Comparison of ENCODE assay signal across 10 mouse cellular contexts in the genomic region with DNA sequence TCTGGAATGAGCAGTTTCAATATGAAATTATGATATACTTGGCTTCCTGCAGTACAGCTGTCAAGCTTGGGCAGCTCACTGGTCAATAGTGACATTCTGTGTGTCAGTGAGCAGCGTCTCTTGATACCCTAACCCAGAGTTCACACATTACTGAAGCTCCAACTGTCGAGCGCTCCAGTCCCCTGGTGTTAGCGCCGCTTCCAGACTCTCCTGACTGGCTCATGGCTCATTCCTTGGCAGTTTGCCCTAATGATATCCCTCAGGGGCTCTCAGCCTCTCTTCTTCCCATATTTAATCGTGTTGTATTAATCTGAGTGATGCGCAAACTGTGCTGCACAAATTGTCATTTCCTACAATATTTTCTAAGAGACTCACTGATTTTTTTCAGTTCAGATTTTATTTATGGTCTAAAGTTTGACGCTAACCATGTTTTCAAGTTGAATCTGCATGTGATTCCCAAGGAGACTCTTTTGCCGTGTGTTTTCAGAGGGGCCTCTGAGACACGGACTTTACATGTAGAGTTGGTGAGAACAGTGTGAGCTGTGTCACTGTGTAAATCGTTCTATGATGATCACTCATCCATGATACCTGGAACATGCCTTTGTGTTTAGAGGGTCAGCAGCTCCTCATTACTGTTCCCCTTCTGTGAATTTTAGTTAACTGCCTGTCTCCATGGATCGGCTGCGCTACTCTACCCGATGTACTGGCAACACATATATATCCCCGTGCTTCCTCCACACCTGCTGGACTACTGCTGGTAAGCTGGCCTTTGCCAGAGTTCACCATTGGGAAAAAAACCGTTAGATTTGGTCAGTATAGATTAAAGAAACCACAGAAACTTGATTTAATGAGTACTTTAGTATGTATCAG.
DNase-seq lines count a peak whose midpoint lies in the region; ATAC-seq lines count a peak whose summit lies in the region.
"Had no signal": no experiment of that assay in that cellular context is flagged by ENCODE, and none has a peak within 500 bp of the region (broad histone marks: within the 10 kb centered on the region; RNA-seq: fewer than 3 reads in every experiment).

No protein-coding gene starts in this region.

- no peak overlapping the region for H3K27ac ChIP-seq in lung, embryonic 15.5 days
- H3K27ac ChIP-seq in forebrain, embryonic 14.5 days (ENCODE audit: low read depth, low read length) = peak overlapping the region; percentile 60
- H3K27ac ChIP-seq in hindbrain, embryonic 10.5 days = no peak overlapping the region
- H3K27ac ChIP-seq in intestine, embryonic 15.5 days = no peak overlapping the region
- H3K27ac ChIP-seq: stomach, embryonic 15.5 days had no signal

- DNase-seq in lung, postnatal 36 days = no peak
- DNase-seq in forebrain, embryonic 14.5 days (ENCODE audit: low spot score) = peak; percentile 92
- DNase-seq in hindbrain, embryonic 10.5 days (ENCODE audit: low spot score) = peak; percentile 7
- peak; percentile 53 for DNase-seq in retina, postnatal 7 days (ENCODE audit: low read depth, low spot score)
- no peak for DNase-seq in layer of hippocampus, adult 9-10 months (ENCODE audit: low spot score)

- H3K4me1 ChIP-seq in lung, embryonic 15.5 days = 0 out of 2 replicates have a peak, but pooled peaks cover 3% of the 10 kb centered on the region
- peaks cover 12% of the 10 kb centered on the region; the same call in 1 of the 2 replicates for H3K4me1 ChIP-seq in forebrain, embryonic 14.5 days (ENCODE audit: control insufficient read depth, insufficient read depth, low read length)
- H3K4me1 ChIP-seq in hindbrain, embryonic 10.5 days (replicated peaks) = no peaks in the 10 kb centered on the region
- no peaks in the 10 kb centered on the region for H3K4me1 ChIP-seq in intestine, embryonic 15.5 days (replicated peaks)

- H3K4me3 ChIP-seq in lung, embryonic 15.5 days = no peak overlapping the region
- no peak overlapping the region for H3K4me3 ChIP-seq in forebrain, embryonic 14.5 days (ENCODE audit: low read depth, low read length)
- no peak overlapping the region for H3K4me3 ChIP-seq in hindbrain, embryonic 10.5 days
- no peak overlapping the region for H3K4me3 ChIP-seq in intestine, embryonic 15.5 days (replicated peaks)
- H3K4me3 ChIP-seq: erythroblast, embryonic 14.5 days; stomach, embryonic 15.5 days had no signal

- no peaks in the 10 kb centered on the region for H3K36me3 ChIP-seq in lung, embryonic 15.5 days
- H3K36me3 ChIP-seq in forebrain, embryonic 14.5 days (ENCODE audit: control insufficient read depth, insufficient read depth, low read length) = no peaks in the 10 kb centered on the region
- H3K36me3 ChIP-seq in hindbrain, embryonic 10.5 days = no peaks in the 10 kb centered on the region
- no peaks in the 10 kb centered on the region for H3K36me3 ChIP-seq in intestine, embryonic 15.5 days
- H3K36me3 ChIP-seq: stomach, embryonic 15.5 days had no signal

- H3K4me2 ChIP-seq in lung, embryonic 15.5 days = no peak overlapping the region
- peak overlapping the region; percentile 29; the same call in 1 of the 2 replicates for H3K4me2 ChIP-seq in forebrain, embryonic 14.5 days (ENCODE audit: low read length)
- no peak overlapping the region for H3K4me2 ChIP-seq in intestine, embryonic 15.5 days (replicated peaks)
- H3K4me2 ChIP-seq: stomach, embryonic 15.5 days had no signal

- 0 out of 2 replicates have a peak, but pooled peaks have one; percentile 24 for ATAC-seq in lung, embryonic 15.5 days (ENCODE audit: borderline replicate concordance, extremely low read depth, low FRiP score, low TSS enrichment)
- peak; percentile 92 for ATAC-seq in forebrain, embryonic 14.5 days
- ATAC-seq in intestine, embryonic 15.5 days = no peak
- ATAC-seq in megakaryocyte-erythroid progenitor cell, adult 5-6 weeks (replicated peaks; ENCODE audit: low FRiP score, low TSS enrichment, poor library complexity, severe bottlenecking) = no peak

- no peaks in the 10 kb centered on the region for H3K27me3 ChIP-seq in lung, embryonic 15.5 days
- no peaks in the 10 kb centered on the region for H3K27me3 ChIP-seq in forebrain, embryonic 14.5 days (replicated peaks; ENCODE audit: control insufficient read depth, insufficient read depth, low read length)
- no peaks in the 10 kb centered on the region for H3K27me3 ChIP-seq in hindbrain, embryonic 10.5 days (ENCODE audit: insufficient read depth, poor library complexity, severe bottlenecking)
- no peaks in the 10 kb centered on the region for H3K27me3 ChIP-seq in intestine, embryonic 15.5 days (replicated peaks)
- H3K27me3 ChIP-seq: stomach, embryonic 15.5 days had no signal

- 58% methylated on average over 16 of the region's 16 CpGs for WGBS in lung, embryonic 15.5 days
- WGBS in forebrain, embryonic 14.5 days = 32% methylated on average over 16 of the region's 16 CpGs
- 80% methylated on average over 16 of the region's 16 CpGs for WGBS in hindbrain, embryonic 10.5 days
- 71% methylated on average over 16 of the region's 16 CpGs for WGBS in intestine, embryonic 15.5 days

- no peak overlapping the region for H3K9ac ChIP-seq in lung, embryonic 15.5 days
- H3K9ac ChIP-seq in forebrain, embryonic 14.5 days (ENCODE audit: low read length) = no peak overlapping the region
- H3K9ac ChIP-seq in intestine, embryonic 15.5 days = no peak overlapping the region
- H3K9ac ChIP-seq: stomach, embryonic 15.5 days had no signal

- H3K9me3 ChIP-seq in lung, embryonic 15.5 days = no peaks in the 10 kb centered on the region
- H3K9me3 ChIP-seq in forebrain, embryonic 14.5 days (replicated peaks; ENCODE audit: control insufficient read depth, low read length) = no peaks in the 10 kb centered on the region
- H3K9me3 ChIP-seq in hindbrain, embryonic 10.5 days = no peaks in the 10 kb centered on the region
- no peaks in the 10 kb centered on the region for H3K9me3 ChIP-seq in intestine, embryonic 15.5 days
- H3K9me3 ChIP-seq: stomach, embryonic 15.5 days had no signal

Comparison
In these comparisons a context has a peak if more than half of its experiments do, and no peak if none do; other contexts are left out.
1. ATAC-seq: peak in lung, embryonic 15.5 days (single experiment) and forebrain, embryonic 14.5 days (single experiment); none in intestine, embryonic 15.5 days (single experiment) and megakaryocyte-erythroid progenitor cell, adult 5-6 weeks (single experiment).
2. DNase-seq: peak in forebrain, embryonic 14.5 days (single experiment), hindbrain, embryonic 10.5 days (single experiment) and retina, postnatal 7 days (single experiment); none in lung, postnatal 36 days (single experiment) and layer of hippocampus, adult 9-10 months (single experiment).